Mouse (Mus musculus) intestine, embryonic 16.5 days (tissue): ENCODE measurements around the gene Slc26a10. TPM values are rescaled to one million over a fixed set of nuclear protein-coding genes. Genes with fewer than 3 reads are reported as not detected.

Experiments
- ATAC-seq: fragments of 200-750 bp; cut with Nextera tagmentation; 2 replicates; pipeline ENCODE4 v1.8.0; 2017; ENCODE audit warnings: moderate TSS enrichment, moderate library complexity
- H3K27ac ChIP-seq: fragments of 300-500 bp; sonication (generic); 2 replicates; pipeline ENCODE4 v1.5.1; 2014; ENCODE audit warnings: mild to moderate bottlenecking, low read length
- H3K27me3 ChIP-seq: fragments of 300-500 bp; sonication (generic); replicated peaks from 2 replicates; pipeline ENCODE4 v1.6.1; 2014; ENCODE audit warnings: low read length, control low read depth, mixed read lengths; ENCODE audit not compliant: control insufficient read depth, insufficient read depth
- H3K36me3 ChIP-seq: fragments of 300-500 bp; sonication (generic); 2 replicates; pipeline ENCODE4 v1.6.1; 2014; ENCODE audit warnings: low read length, control low read depth; ENCODE audit not compliant: control insufficient read depth, insufficient read depth
- H3K4me1 ChIP-seq: fragments of 300-500 bp; sonication (generic); 2 replicates; pipeline ENCODE4 v1.6.1; 2014; ENCODE audit warnings: low read length, control low read depth, mixed read lengths; ENCODE audit not compliant: control insufficient read depth, insufficient read depth
- H3K4me2 ChIP-seq: fragments of 300-500 bp; sonication (generic); 2 replicates; pipeline ENCODE4 v1.6.1; 2014; ENCODE audit warnings: low read depth, low read length, control low read depth
- H3K4me3 ChIP-seq: fragments of 300-500 bp; sonication (generic); 2 replicates; pipeline ENCODE4 v1.5.1; 2014; ENCODE audit warnings: mild to moderate bottlenecking, low read length
- H3K9ac ChIP-seq: fragments of 300-500 bp; sonication (generic); 2 replicates; pipeline ENCODE4 v1.6.1; 2014; ENCODE audit warnings: low read depth, low read length
- H3K9me3 ChIP-seq: fragments of 300-500 bp; sonication (generic); 2 replicates; pipeline ENCODE4 v1.6.1; 2016; ENCODE audit warnings: low read length, control low read depth; ENCODE audit not compliant: control insufficient read depth
- WGBS: fragments of 180-500 bp; shearing (Covaris S2); extraction: QIAGEN DNeasy Blood & Tissue Kit; methylation state at CpG from one replicate; pipeline ENCODE4 v1.1.7; 2014; 5-methylcytosine and 5-hydroxymethylcytosine counted together
- polyA plus RNA-seq: library from polyadenylated mRNA; unstranded; fragments of >200 nt; fragmentation: Nextera tagmentation; extraction: Ambion mirVana; gene quantifications from 2 replicates; pipeline ENCODE4 v1.2.1, GENCODE M21; 2015

Gene Slc26a10
- polyA plus RNA-seq, 1 experiment from 2014 or later: 1.1 TPM

DNA sequence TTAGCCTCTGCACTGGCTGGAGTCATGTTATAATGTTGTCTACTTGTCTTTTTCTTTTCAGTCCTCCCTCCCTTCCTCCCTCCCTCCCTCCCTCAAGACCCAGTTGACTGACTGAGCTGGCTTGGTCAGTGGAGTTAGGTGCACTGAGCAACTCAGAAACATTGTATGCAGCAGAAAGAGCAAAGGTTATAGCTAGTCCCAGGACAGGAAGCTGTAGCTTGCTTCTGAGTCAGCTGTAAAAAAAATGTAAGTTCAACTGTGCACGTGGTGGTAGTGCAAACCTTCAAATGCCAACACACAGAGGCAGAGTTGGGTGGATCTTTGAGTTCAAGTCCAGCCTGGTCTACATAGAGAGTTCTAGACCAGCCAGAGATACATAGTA is 34.0 kb upstream of the Slc26a10 start:
- no peaks in the 10 kb centered on the region for H3K27me3 ChIP-seq
- no peak overlapping the region for H3K4me3 ChIP-seq
- H3K27ac ChIP-seq: no peak overlapping the region
- no peaks in the 10 kb centered on the region for H3K36me3 ChIP-seq
- H3K4me1 ChIP-seq: peaks cover 13% of the 10 kb centered on the region; the same call in 1 of the 2 replicates
- no peak overlapping the region for H3K4me2 ChIP-seq
- no peak overlapping the region for H3K9ac ChIP-seq
- no peaks in the 10 kb centered on the region for H3K9me3 ChIP-seq
- 20% methylated on average over 1 of the region's 1 CpGs for WGBS
- ATAC-seq: no peak

DNA sequence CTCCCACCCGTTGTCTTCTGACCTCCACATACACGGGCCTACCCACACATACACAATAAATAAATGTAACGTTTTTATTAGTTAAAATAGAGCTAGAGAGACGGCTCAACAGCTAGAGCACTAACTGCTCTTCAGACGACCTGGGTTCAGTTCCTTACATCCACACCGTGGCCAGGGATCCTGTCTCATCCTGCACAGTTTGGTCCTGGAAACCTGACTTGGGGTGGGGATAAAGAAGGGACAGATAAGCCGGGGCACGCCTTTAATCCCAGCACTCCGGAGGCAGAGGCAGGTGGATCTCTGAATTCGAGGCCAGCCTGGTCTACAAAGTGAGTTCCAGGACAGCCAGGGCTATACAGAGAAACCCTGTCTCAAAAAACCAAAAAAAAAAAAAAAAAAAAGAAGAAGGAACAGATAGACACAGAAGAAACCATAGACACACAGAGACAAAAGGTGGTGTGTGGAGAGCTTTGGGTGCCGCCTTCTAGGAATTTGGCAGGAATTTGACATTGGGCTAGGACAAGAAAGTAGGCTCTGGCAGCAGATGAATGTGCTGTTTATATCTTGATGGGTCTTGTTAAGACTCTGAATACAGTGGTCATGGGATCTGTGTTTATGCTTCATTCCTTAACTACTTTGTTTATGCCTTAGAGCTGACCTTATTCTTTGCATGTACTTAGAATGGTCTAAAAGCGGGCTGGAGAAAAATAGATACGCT is 33.4 kb upstream of the Slc26a10 start:
- H3K9ac ChIP-seq: no peak overlapping the region
- no peak overlapping the region for H3K4me2 ChIP-seq
- H3K27ac ChIP-seq: no peak overlapping the region
- H3K36me3 ChIP-seq: no peaks in the 10 kb centered on the region
- H3K4me1 ChIP-seq: peaks cover 13% of the 10 kb centered on the region; the same call in 1 of the 2 replicates
- H3K4me3 ChIP-seq: no peak overlapping the region
- WGBS: 78% methylated on average over 13 of the region's 13 CpGs
- no peaks in the 10 kb centered on the region for H3K9me3 ChIP-seq
- H3K27me3 ChIP-seq: no peaks in the 10 kb centered on the region
- ATAC-seq: no peak

DNA sequence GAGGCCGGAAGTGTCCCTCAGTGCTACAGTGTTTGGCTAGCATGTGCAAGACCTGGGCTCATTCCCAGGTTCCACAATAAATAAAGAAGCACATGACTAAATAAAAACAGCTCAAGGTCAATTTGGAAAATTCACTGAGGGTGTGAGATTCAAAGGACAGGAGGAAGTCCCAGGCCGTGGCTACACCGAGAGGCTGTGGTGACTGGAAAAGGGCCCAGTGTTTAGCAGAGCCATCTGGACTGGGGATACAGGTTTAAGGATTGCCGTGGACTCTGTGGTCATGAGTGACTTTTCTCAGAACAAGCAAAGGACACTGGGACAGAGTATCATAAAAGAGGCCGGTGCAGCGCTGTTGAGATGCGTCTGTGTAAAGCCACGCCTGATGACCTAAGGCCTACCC is 32.8 kb upstream of the Slc26a10 start:
- ATAC-seq: no peak
- no peaks in the 10 kb centered on the region for H3K9me3 ChIP-seq
- H3K27me3 ChIP-seq: no peaks in the 10 kb centered on the region
- H3K4me2 ChIP-seq: no peak overlapping the region
- H3K36me3 ChIP-seq: no peaks in the 10 kb centered on the region
- H3K9ac ChIP-seq: no peak overlapping the region
- WGBS: 82% methylated on average over 8 of the region's 8 CpGs
- H3K4me3 ChIP-seq: no peak overlapping the region
- peaks cover 13% of the 10 kb centered on the region; the same call in 1 of the 2 replicates for H3K4me1 ChIP-seq
- no peak overlapping the region for H3K27ac ChIP-seq

DNA sequence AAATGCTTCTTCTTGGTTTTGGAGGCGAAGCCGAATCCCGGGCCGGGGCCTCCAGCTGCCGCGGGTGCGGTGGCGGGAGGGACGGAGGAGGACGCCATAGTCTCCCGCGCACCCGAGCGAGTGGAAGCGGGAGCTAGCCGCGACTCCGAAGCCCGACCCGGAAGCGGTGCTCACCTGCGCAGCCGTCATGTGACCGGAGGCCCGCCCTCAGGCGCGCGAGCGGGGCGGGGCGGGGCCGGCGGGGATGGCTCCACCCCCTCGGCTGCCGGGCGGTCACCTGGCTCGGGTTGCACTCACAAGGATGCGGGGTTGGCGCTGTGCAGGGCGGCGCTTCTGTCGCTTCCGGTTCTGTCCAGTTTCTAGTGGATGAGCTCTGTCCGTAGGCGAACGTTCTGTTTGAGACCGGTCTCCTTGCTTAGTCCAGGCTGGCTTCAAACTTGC is 31.0 kb upstream of the Slc26a10 start, which contains the start of gene Pip4k2c:
TSS of gene Pip4k2c (minus strand) at position 172 of the 441 bp plus-strand sequence.
- ATAC-seq: peak; percentile 98
- H3K9ac ChIP-seq: peak within 1 kb of the TSS; percentile 87
- 0% methylated on average over 47 of the region's 47 CpGs for WGBS
- no peaks in the 10 kb centered on the region for H3K27me3 ChIP-seq
- no peaks in the 10 kb centered on the region for H3K9me3 ChIP-seq
- peak within 1 kb of the TSS; percentile 88 for H3K4me3 ChIP-seq
- peak within 1 kb of the TSS; percentile 76 for H3K27ac ChIP-seq
- peaks cover 6% of the 10 kb centered on the region; the same call in 1 of the 2 replicates for H3K36me3 ChIP-seq
- peaks cover 13% of the 10 kb centered on the region; the same call in 1 of the 2 replicates for H3K4me1 ChIP-seq
- H3K4me2 ChIP-seq: peak within 1 kb of the TSS; percentile 84

DNA sequence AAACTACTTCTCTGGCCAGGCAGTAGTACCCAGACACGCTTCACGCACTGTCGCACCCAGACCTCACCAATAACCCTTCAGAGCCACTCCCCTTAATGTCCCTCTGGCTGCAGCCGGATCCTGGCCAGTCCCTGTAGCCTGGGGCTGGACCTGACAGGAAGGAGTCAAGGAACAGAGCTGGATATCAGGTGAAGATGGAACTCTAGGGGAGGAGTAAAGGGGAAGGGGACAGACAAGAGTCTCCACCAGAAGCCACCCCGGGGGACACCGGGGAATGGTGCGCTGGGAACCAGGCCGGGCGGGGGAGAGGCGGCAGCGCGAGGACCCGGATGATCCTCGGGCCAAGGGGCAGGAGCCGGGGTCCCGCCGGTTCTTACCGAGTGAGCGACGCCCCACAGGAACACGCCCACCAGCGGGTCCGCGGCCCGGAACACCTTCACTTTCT is 30.5 kb upstream of the Slc26a10 start:
- no peaks in the 10 kb centered on the region for H3K27me3 ChIP-seq
- H3K9ac ChIP-seq: peak overlapping the region; percentile 87
- H3K4me3 ChIP-seq: peak overlapping the region; percentile 88
- H3K9me3 ChIP-seq: no peaks in the 10 kb centered on the region
- peaks cover 13% of the 10 kb centered on the region; the same call in 1 of the 2 replicates for H3K4me1 ChIP-seq
- H3K36me3 ChIP-seq: peaks cover 6% of the 10 kb centered on the region; the same call in 1 of the 2 replicates
- H3K4me2 ChIP-seq: peak overlapping the region; percentile 84
- peak overlapping the region; percentile 76 for H3K27ac ChIP-seq
- under 1% methylated on average over 25 of the region's 25 CpGs for WGBS
- ATAC-seq: peak; percentile 70

DNA sequence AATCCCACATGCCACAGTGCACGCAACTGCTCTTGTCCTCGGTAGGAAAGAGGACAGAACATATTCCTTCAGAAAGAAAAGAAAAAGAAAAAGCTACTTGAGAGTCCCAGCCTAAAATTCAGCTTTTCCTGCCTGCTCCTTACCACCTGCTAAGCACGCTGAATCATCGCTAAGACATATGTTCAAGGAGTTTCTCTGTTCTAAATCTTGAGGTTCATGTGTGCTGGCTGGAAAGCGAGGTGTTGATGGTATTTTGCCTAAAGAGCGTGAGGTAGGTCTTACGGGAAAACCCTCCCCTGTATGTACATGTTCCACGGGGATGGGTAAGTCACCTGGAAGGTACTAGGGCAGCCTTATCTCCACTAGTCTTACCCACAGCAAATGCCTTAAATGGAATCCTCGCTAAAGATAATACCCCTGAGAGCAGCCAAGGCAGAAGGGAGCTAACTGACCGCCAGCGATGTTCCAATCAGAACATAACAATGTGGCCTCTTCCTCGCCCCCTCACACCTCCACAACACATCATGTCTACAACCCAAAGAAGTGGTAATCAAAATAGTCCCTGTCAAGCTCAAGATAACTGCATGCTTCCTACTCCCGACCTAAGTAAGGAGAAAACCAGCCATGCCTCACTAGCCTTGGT is 29.6 kb upstream of the Slc26a10 start:
- H3K9me3 ChIP-seq: no peaks in the 10 kb centered on the region
- peak overlapping the region; percentile 87 for H3K9ac ChIP-seq
- WGBS: 83% methylated on average over 13 of the region's 13 CpGs
- no peak overlapping the region for H3K27ac ChIP-seq
- peak overlapping the region; percentile 88 for H3K4me3 ChIP-seq
- H3K27me3 ChIP-seq: no peaks in the 10 kb centered on the region
- H3K36me3 ChIP-seq: peaks cover 10% of the 10 kb centered on the region; the same call in 1 of the 2 replicates
- ATAC-seq: no peak
- H3K4me2 ChIP-seq: peak overlapping the region; percentile 84
- H3K4me1 ChIP-seq: peaks cover 13% of the 10 kb centered on the region; the same call in 1 of the 2 replicates

DNA sequence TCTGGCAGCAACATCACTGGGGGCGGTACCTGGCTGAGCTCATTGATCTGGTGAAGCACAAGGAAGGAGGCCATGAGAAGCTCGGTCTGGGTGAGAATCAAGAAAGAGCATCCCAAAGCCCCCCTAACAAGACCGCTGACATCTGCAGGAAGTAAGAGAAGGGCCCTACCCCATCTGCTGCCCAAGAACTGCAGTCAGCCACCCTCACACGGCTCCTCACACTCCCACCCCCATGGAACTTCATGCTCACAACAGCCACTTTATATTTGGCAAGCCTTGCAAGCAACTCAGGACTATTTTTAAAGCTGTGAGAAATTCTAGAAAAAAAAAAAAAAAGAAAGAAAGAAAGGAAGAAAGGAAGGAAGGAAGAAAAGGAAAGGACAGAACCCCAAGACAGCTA is 28.5 kb upstream of the Slc26a10 start:
- ATAC-seq: no peak
- Histone ChIP-seq H3K36me3 (peaks cover 10% of the 10 kb centered on the region; the same call in 1 of the 2 replicates), H3K4me2 (no peak overlapping the region), H3K4me1 (peaks cover 9% of the 10 kb centered on the region; the same call in 1 of the 2 replicates), H3K9me3 (no peaks in the 10 kb centered on the region), H3K27ac (no peak overlapping the region), H3K27me3 (no peaks in the 10 kb centered on the region), H3K9ac (no peak overlapping the region), H3K4me3 (no peak overlapping the region)
- 84% methylated on average over 4 of the region's 4 CpGs for WGBS

DNA sequence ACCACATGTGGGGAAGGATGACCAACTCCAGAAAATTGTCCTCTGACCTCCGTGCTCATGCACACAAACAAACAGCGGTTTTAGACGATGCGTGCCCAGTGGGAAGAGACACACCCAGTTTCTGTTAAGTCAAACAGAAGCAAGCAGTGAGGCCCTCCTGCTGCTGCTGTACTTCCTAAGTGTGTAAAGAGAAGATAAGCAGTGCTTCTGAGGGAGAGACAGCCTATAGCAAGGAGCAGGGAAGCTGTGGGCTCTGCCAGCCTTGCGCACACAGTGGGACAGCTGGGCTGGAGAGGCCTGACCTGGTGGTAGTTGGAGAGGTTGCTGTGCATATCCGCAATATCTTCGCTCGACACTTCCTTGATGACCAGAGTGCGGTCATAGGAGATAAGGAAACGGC is 24.9 kb upstream of the Slc26a10 start:
- peak; percentile 85 for ATAC-seq
- H3K4me2 ChIP-seq: no peak overlapping the region
- peaks cover 3% of the 10 kb centered on the region; the same call in 1 of the 2 replicates for H3K4me1 ChIP-seq
- no peaks in the 10 kb centered on the region for H3K9me3 ChIP-seq
- peaks cover 14% of the 10 kb centered on the region; the same call in 1 of the 2 replicates for H3K36me3 ChIP-seq
- H3K9ac ChIP-seq: no peak overlapping the region; the same call in 1 of the 2 replicates
- no peak overlapping the region for H3K4me3 ChIP-seq
- H3K27ac ChIP-seq: no peak overlapping the region
- H3K27me3 ChIP-seq: no peaks in the 10 kb centered on the region
- 71% methylated on average over 10 of the region's 10 CpGs for WGBS

DNA sequence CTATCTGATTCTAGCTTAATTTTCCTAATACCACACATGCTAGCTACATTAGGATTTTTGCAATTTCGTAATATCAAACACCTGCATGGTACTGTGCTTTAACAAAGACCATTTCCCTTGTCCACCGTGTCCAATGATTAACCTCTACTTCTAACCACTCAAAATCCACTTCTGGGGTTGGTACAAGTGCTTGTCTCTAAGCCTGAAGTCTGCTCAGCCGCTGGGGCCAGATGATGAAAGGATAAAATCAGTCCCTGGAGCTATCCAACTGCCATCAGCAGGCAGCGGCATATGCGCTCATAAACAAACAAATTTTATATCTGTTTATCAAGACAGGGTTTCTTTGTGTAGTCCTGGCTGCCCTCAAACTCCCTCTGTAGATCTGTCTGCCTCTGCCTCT is 24.1 kb upstream of the Slc26a10 start:
- no peak overlapping the region for H3K4me2 ChIP-seq
- no peak for ATAC-seq
- H3K27me3 ChIP-seq: no peaks in the 10 kb centered on the region
- H3K9me3 ChIP-seq: no peaks in the 10 kb centered on the region
- H3K36me3 ChIP-seq: peaks cover 14% of the 10 kb centered on the region; the same call in 1 of the 2 replicates
- H3K27ac ChIP-seq: no peak overlapping the region
- no peaks in the 10 kb centered on the region for H3K4me1 ChIP-seq
- H3K4me3 ChIP-seq: no peak overlapping the region
- H3K9ac ChIP-seq: no peak overlapping the region
- WGBS: 90% methylated on average over 5 of the region's 5 CpGs
